Mouse (Mus musculus): Measurements from ENCODE around the gene Gdf7.

The Gdf7 gene

GRCm38 (mm10) chr12:8298361-8299142, 3.2 kb downstream of the Gdf7 start:
- DNase-seq (ENCODE audit: low spot score in 2 of 2): no peak

- no peak for DNase-seq (ENCODE audit: low spot score in 2 of 2)
Observed at GRCm38 (mm10) chr12:8297586-8298214, 4.1 kb downstream of the Gdf7 start.

- no peak for DNase-seq (ENCODE audit: low spot score in 2 of 2)
Observed at GRCm38 (mm10) chr12:8296154-8296553, 5.6 kb downstream of the Gdf7 start.

- DNase-seq (ENCODE audit: low spot score in 2 of 2): no peak
Observed at GRCm38 (mm10) chr12:8295307-8295913, 6.3 kb downstream of the Gdf7 start.

- DNase-seq (ENCODE audit: low spot score in 2 of 2): no peak
Observed at GRCm38 (mm10) chr12:8291157-8291853, 10.4 kb downstream of the Gdf7 start.

- no peak for DNase-seq (ENCODE audit: low spot score in 2 of 2)
Observed at GRCm38 (mm10) chr12:8289499-8289898, 12.3 kb downstream of the Gdf7 start.

- no peak for DNase-seq (ENCODE audit: low spot score in 2 of 2)
Observed at GRCm38 (mm10) chr12:8289099-8289498, 12.7 kb downstream of the Gdf7 start.

GRCm38 (mm10) chr12:8287970-8288369, 13.8 kb downstream of the Gdf7 start:
- DNase-seq (ENCODE audit: low spot score in 2 of 2): no peak

GRCm38 (mm10) chr12:8281225-8282017, 20.3 kb downstream of the Gdf7 start:
- no peak for DNase-seq (ENCODE audit: low spot score in 2 of 2)

- DNase-seq (ENCODE audit: low spot score in 2 of 2): no peak
Observed at GRCm38 (mm10) chr12:8275424-8275823, 26.3 kb downstream of the Gdf7 start.

GRCm38 (mm10) chr12:8273471-8274171, 28.1 kb downstream of the Gdf7 start:
- no peak for DNase-seq (ENCODE audit: low spot score in 2 of 2)

GRCm38 (mm10) chr12:8271405-8271804, 30.3 kb downstream of the Gdf7 start:
- no peak for DNase-seq (ENCODE audit: low spot score in 2 of 2)

GRCm38 (mm10) chr12:8269627-8270026, 32.1 kb downstream of the Gdf7 start:
- DNase-seq (ENCODE audit: low spot score in 2 of 2): no peak

GRCm38 (mm10) chr12:8266311-8266710, 35.4 kb downstream of the Gdf7 start:
- DNase-seq (ENCODE audit: low spot score in 2 of 2): no peak

GRCm38 (mm10) chr12:8260297-8260696, 41.5 kb downstream of the Gdf7 start:
- no peak for DNase-seq (ENCODE audit: low spot score in 2 of 2)
